Comparison of ENCODE assay signal across 8 mouse cellular contexts in the genomic region with DNA sequence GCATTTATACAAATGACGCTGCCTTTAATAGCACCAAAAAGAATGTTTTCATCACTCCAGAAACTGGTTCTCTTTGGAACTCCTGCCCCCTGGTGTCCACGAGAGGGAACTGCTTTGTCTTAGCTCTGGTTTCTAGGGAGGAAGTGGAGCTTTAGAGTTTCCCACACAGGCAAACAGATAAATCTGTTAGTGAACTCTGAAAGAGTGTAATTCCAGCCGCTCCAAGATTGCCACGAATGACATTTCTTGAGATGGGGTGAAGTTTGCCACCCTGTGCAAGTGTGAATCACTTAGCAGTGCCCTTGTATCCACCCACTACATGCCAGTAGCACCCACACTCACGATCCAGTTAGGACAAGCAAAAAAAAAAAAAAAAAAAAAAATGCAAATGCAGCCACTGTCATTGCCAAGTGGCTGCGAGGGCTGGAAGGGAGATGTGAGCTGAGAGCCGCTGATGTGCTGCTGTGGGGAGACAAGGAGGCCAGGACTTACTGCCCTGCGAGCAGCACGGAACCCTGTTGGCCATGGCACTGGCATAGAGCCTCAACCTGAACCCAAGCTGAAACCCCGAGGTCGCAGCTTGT. TPM values are rescaled to one million over a fixed set of nuclear protein-coding genes. Genes with fewer than 3 reads are reported as not detected.
DNase-seq lines count a peak whose midpoint lies in the region; ATAC-seq and TF ChIP-seq lines count a peak whose summit lies in the region.

No protein-coding gene starts in this region.

- WGBS in intestine, embryonic 14.5 days, result 47% methylated on average over 11 of the region's 11 CpGs
- 51% methylated on average over 11 of the region's 11 CpGs for WGBS in midbrain, embryonic 16.5 days

- ATAC-seq in intestine, embryonic 14.5 days (replicated peaks; ENCODE audit: low FRiP score, low TSS enrichment, low read depth), result no peak
- peak; percentile 51; the same call in 1 of the 2 replicates for ATAC-seq in midbrain, embryonic 16.5 days

- peaks cover 18% of the 10 kb centered on the region; the same call in 1 of the 2 replicates for H3K36me3 ChIP-seq in intestine, embryonic 14.5 days (ENCODE audit: control insufficient read depth, insufficient read depth, low read length)
- H3K36me3 ChIP-seq in midbrain, embryonic 16.5 days (ENCODE audit: control insufficient read depth, insufficient read depth, low read length), result no peaks in the 10 kb centered on the region

- H3K4me3 ChIP-seq in gastrocnemius, adult 2 months, result peak overlapping the region; percentile 34; the same call in 1 of the 2 replicates
- H3K4me3 ChIP-seq in intestine, embryonic 14.5 days (ENCODE audit: low read depth, low read length), result no peak overlapping the region
- no peak overlapping the region for H3K4me3 ChIP-seq in midbrain, embryonic 16.5 days (ENCODE audit: low read depth, low read length)

- peak overlapping the region; percentile 52; the same call in 1 of the 2 replicates for H3K27ac ChIP-seq in gastrocnemius, adult 2 months
- H3K27ac ChIP-seq in intestine, embryonic 14.5 days (ENCODE audit: low read depth), result no peak overlapping the region
- H3K27ac ChIP-seq in midbrain, embryonic 16.5 days (ENCODE audit: low read length), result no peak overlapping the region

- H3K9ac ChIP-seq in intestine, embryonic 14.5 days (ENCODE audit: low read length), result no peak overlapping the region
- H3K9ac ChIP-seq in midbrain, embryonic 16.5 days (ENCODE audit: low read depth, low read length), result no peak overlapping the region

- H3K9me3 ChIP-seq in intestine, embryonic 14.5 days (ENCODE audit: control insufficient read depth, low read length), result no peaks in the 10 kb centered on the region
- no peaks in the 10 kb centered on the region for H3K9me3 ChIP-seq in midbrain, embryonic 16.5 days (replicated peaks; ENCODE audit: control insufficient read depth, low read length, poor library complexity, severe bottlenecking)

- intact Hi-C loops in gastrocnemius, adult 2 months (cut with DNase I), result loop anchor here (1.0 to 2.0 kb wide), 2 partner anchors 49 to 99 kb away; no protein-coding TSS in a partner anchor
- intact Hi-C loops in left cerebral cortex, postnatal 10 days (cut with DNase I), result loop anchor here (2.0 to 10.0 kb wide), 2 partner anchors 99 to 183 kb away; no protein-coding TSS in a partner anchor

- DNase-seq in ovary, postnatal 10 days (ENCODE audit: low spot score), result peak; percentile 14
- no peak for DNase-seq in ovary, adult 18-20 months (ENCODE audit: low spot score)
- DNase-seq in cerebellum, adult 8-10 months, result peak; percentile 67
- peak; percentile 72 for DNase-seq in gastrocnemius, adult 2 months
- DNase-seq in intestine, embryonic 14.5 days (ENCODE audit: low spot score), result peak; percentile 77
- peak; percentile 64 to 75 for DNase-seq in left cerebral cortex, postnatal 10 days (ENCODE audit: extremely low spot score in 1 of 2, low spot score in 2 of 2)
- DNase-seq in spleen, postnatal 36 days (ENCODE audit: low spot score in 2 of 2), result peak; percentile 60 to 67

- H3K4me2 ChIP-seq in intestine, embryonic 14.5 days (ENCODE audit: low read length), result no peak overlapping the region
- no peak overlapping the region for H3K4me2 ChIP-seq in midbrain, embryonic 16.5 days (ENCODE audit: low read length)

- 0 out of 2 replicates have a peak, but pooled peaks cover 4% of the 10 kb centered on the region for H3K4me1 ChIP-seq in intestine, embryonic 14.5 days (replicated peaks; ENCODE audit: control insufficient read depth, insufficient read depth, low read length)
- no peaks in the 10 kb centered on the region for H3K4me1 ChIP-seq in midbrain, embryonic 16.5 days (ENCODE audit: control insufficient read depth, insufficient read depth, low read length)

- H3K27me3 ChIP-seq in intestine, embryonic 14.5 days (replicated peaks; ENCODE audit: control insufficient read depth, insufficient read depth, low read length), result no peaks in the 10 kb centered on the region
- H3K27me3 ChIP-seq in midbrain, embryonic 16.5 days (ENCODE audit: control insufficient read depth, insufficient read depth, low read depth, low read length), result no peaks in the 10 kb centered on the region

- no peak; the same call in 1 of the 2 replicates for TF ChIP-seq CTCF in gastrocnemius, adult 2 months (IDR thresholded peaks at IDR 0.05)

RNA-seq across cellular contexts. Expression of a gene that starts 0.7 kb away (rescaled TPM):
- not detected for total RNA-seq in gastrocnemius, adult 2 months (2021)
- not detected in 2 replicates for polyA plus RNA-seq in intestine, embryonic 14.5 days (2014; fragmentation: Nextera tagmentation; extraction: Ambion mirVana)
- not detected for total RNA-seq in left cerebral cortex, postnatal 10 days (2021)
- not detected in 2 replicates for polyA plus RNA-seq in midbrain, embryonic 16.5 days (2015; fragmentation: Nextera tagmentation; extraction: Ambion mirVana)

RNA-seq across cellular contexts. Expression of a gene that starts 30.2 kb away (rescaled TPM):
- not detected for total RNA-seq in gastrocnemius, adult 2 months (2021)
- polyA plus RNA-seq in intestine, embryonic 14.5 days (2014; fragmentation: Nextera tagmentation; extraction: Ambion mirVana), result not detected in 2 replicates
- not detected for total RNA-seq in left cerebral cortex, postnatal 10 days (2021)
- not detected in 2 replicates for polyA plus RNA-seq in midbrain, embryonic 16.5 days (2015; fragmentation: Nextera tagmentation; extraction: Ambion mirVana)
